Mouse (Mus musculus): ENCODE measurements at regions not wholly inside any gene's neighbourhood (a gene's known extent, or its start where the extent isn't known, plus 50 kb on each side); places are given as distances from the start of the nearest gene placed in this dataset.

DNA sequence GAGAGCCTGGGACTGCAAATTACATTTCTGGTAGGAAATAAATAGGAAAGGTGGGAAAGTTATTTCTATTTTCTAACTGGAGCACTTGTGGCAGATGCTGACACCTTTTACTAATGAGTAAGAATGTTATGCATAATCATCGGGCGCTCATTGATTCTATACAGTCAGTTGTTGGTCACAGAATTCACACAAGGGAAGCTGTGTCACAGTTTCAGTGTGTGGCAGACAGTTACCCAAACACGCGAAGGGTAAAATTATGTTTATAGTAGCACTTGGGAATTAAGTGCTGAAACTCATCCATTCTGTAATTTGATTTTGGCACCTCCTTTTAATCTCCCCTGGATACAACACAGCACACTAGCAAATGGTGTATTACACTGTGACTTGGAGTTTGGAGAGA, 1376.8 kb downstream of the Sis start:
- DNase-seq (ENCODE audit: extremely low read depth, low read depth), result no peak

DNA sequence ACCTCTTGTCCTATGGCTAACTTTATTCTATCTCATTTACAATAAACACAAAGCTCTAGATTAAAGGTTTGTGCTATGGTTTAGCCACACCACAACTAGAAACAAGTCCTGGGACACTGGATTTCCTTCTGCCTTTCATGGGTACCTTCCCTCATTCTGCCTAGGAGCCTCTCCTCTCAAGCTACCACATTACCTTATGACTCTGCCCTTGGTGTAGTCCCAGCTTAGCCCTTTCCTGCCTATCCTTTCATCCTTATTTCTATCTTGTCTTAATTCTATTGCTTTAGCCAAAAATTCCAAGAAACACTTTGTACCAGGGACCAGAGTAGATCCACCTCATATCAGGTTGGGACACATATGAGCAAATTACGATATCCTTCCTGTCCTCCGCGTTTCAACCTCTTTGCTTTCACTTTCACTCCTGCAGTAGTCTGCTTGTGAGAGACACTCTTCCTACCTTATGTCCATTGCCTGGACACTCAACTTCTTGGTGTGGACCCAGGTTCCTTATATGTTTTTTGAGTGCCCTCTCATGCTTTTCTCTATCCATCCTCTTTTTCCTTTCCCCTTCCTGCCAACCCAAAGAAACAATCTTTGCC, 1403.7 kb downstream of the Sis start:
- DNase-seq (ENCODE audit: extremely low read depth, low read depth), result peak; percentile 55

DNA sequence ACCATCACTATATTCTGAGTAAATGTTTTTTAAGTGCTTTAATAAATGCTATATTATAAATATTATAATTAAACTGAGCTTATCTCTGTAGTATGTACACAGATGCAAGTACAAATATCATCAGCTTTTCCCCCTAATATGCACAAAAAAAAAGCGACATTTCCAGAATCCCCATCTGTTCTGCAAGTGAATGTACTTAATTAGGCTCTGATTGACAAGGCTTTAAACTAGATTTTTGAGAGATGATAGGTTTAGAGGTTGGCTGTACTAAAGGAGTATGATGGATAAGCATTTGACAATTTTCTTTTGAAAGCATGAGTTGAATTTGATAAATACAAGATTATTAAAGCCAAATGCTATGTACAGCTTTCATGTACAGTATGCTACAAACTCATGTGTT, 1404.8 kb downstream of the Sis start:
- no peak for DNase-seq (ENCODE audit: extremely low read depth, low read depth)

DNA sequence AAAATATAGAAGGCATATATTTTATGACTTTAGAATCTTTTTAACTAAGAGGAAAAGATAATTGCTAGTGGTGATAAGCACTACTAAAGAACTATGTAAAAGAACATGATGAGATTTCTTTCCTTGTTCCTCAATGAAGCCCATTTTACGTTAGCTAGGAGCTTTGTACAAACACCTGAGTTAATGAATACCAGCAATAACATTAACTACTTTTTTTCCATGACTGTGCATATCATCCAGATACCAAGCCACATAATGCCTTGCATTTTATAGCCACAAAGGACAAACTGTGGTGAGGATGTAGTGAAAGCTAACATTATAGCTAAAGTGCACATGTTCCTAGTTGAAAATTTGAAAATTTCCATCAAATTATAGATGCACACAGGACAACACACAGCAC, 1421.8 kb downstream of the Sis start:
- no peak for DNase-seq (ENCODE audit: extremely low read depth, low read depth)

DNA sequence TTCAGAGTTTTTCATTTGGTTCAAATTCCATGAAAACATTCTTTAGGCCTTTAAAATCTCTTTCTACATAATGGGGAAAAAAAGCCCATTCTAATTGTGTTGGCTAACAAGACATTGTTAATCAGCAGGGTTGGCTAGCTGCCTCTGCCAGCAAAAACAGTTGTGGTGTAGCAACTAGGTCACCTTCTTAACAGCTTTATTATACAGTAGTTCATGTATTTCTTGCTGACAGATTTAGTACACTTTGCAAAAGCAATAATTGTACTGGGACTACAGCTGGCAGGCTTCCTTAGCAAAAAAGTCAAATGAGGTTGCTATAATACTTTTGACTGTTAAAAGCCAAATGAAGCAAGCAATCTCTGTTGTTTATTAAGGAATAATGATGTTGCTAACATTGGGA, 1454.8 kb downstream of the Sis start:
- DNase-seq (ENCODE audit: extremely low read depth, low read depth), result no peak
